Mouse (Mus musculus): ENCODE data around the gene E130114P18Rik. TPM values are rescaled to one million over a fixed set of nuclear protein-coding genes. Genes with fewer than 3 reads are reported as not detected.

Gene E130114P18Rik
- polyA plus RNA-seq, 1 experiment from 2014 or later = 6.3 TPM

GRCm38 (mm10) chr4:97696684-97697615 lies 80.9 kb downstream of the E130114P18Rik start:
- ATAC-seq (ENCODE audit: insufficient number of reproducible peaks, insufficient read depth, low FRiP score, low read depth) = no peak
- 74% methylated on average over 7 of the region's 7 CpGs for WGBS
- Histone ChIP-seq H3K9me3 (ENCODE audit: control insufficient read depth, low read depth, low read length) (no peaks in the 10 kb centered on the region), H3K27ac (ENCODE audit: low read length) (no peak overlapping the region), H3K4me1 (ENCODE audit: control insufficient read depth, insufficient read depth, low read length) (no peaks in the 10 kb centered on the region), H3K4me2 (replicated peaks; ENCODE audit: low read depth, low read length) (no peak overlapping the region), H3K4me3 (ENCODE audit: low read depth, low read length) (no peak overlapping the region), H3K36me3 (ENCODE audit: control insufficient read depth, insufficient read depth, low read length) (no peaks in the 10 kb centered on the region), H3K9ac (replicated peaks; ENCODE audit: low read depth, low read length) (no peak overlapping the region), H3K27me3 (ENCODE audit: control insufficient read depth, insufficient read depth, low read length) (no peaks in the 10 kb centered on the region)

DNA sequence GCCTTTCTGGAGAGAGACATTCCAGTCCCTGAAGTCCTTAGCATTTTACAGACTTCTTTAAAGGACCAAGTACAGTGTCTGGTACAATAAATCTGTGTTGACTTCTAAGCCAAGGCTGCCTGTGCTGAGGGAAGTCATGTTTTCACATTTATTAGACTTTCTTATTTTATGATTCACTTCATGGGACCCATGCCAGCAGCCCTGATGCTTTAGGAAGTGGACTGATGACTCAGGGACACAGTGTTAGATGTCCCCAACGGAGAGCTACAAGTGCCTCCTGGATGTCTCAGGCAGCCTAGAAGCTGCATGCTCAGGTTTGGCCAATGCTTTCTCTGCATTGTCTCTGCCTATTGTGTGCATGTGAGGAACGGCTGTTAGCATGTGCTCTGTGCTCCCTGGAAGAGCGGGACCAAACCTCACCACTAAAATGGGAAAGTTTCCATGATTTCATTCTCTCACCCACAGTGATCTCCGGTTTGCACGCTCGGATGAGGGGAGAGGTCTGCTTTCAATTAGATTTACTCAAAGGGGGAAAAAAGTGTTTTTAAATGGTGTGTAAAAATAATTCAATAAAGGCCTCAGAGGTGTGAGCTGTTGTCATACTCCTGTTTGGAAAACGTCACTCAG lies 82.4 kb downstream of the E130114P18Rik start:
- Histone ChIP-seq H3K4me2 (replicated peaks; ENCODE audit: low read depth, low read length) (no peak overlapping the region), H3K27me3 (ENCODE audit: control insufficient read depth, insufficient read depth, low read length) (no peaks in the 10 kb centered on the region), H3K4me1 (ENCODE audit: control insufficient read depth, insufficient read depth, low read length) (no peaks in the 10 kb centered on the region), H3K27ac (ENCODE audit: low read length) (no peak overlapping the region), H3K9me3 (ENCODE audit: control insufficient read depth, low read depth, low read length) (no peaks in the 10 kb centered on the region), H3K36me3 (ENCODE audit: control insufficient read depth, insufficient read depth, low read length) (no peaks in the 10 kb centered on the region), H3K9ac (replicated peaks; ENCODE audit: low read depth, low read length) (no peak overlapping the region), H3K4me3 (ENCODE audit: low read depth, low read length) (no peak overlapping the region)
- 73% methylated on average over 7 of the region's 7 CpGs for WGBS
- no peak for ATAC-seq (ENCODE audit: insufficient number of reproducible peaks, insufficient read depth, low FRiP score, low read depth)

GRCm38 (mm10) chr4:97693931-97694330 lies 83.9 kb downstream of the E130114P18Rik start:
- no peak overlapping the region for H3K4me2 ChIP-seq (replicated peaks; ENCODE audit: low read depth, low read length)
- no peak overlapping the region for H3K27ac ChIP-seq (ENCODE audit: low read length)
- no peak overlapping the region for H3K9ac ChIP-seq (replicated peaks; ENCODE audit: low read depth, low read length)
- no peaks in the 10 kb centered on the region for H3K36me3 ChIP-seq (ENCODE audit: control insufficient read depth, insufficient read depth, low read length)
- WGBS = 86% methylated on average over 4 of the region's 4 CpGs
- H3K4me1 ChIP-seq (ENCODE audit: control insufficient read depth, insufficient read depth, low read length) = 0 out of 2 replicates have a peak, but pooled peaks cover 8% of the 10 kb centered on the region
- ATAC-seq (ENCODE audit: insufficient number of reproducible peaks, insufficient read depth, low FRiP score, low read depth) = no peak
- H3K4me3 ChIP-seq (ENCODE audit: low read depth, low read length) = no peak overlapping the region
- H3K27me3 ChIP-seq (ENCODE audit: control insufficient read depth, insufficient read depth, low read length) = no peaks in the 10 kb centered on the region
- no peaks in the 10 kb centered on the region for H3K9me3 ChIP-seq (ENCODE audit: control insufficient read depth, low read depth, low read length)

- Histone ChIP-seq H3K9ac (replicated peaks; ENCODE audit: low read depth, low read length) (no peak overlapping the region), H3K27ac (ENCODE audit: low read length) (no peak overlapping the region), H3K4me3 (ENCODE audit: low read depth, low read length) (no peak overlapping the region), H3K9me3 (ENCODE audit: control insufficient read depth, low read depth, low read length) (no peaks in the 10 kb centered on the region), H3K36me3 (ENCODE audit: control insufficient read depth, insufficient read depth, low read length) (no peaks in the 10 kb centered on the region), H3K4me1 (ENCODE audit: control insufficient read depth, insufficient read depth, low read length) (0 out of 2 replicates have a peak, but pooled peaks cover 8% of the 10 kb centered on the region), H3K27me3 (ENCODE audit: control insufficient read depth, insufficient read depth, low read length) (no peaks in the 10 kb centered on the region), H3K4me2 (replicated peaks; ENCODE audit: low read depth, low read length) (no peak overlapping the region)
- WGBS = 88% methylated on average over 4 of the region's 4 CpGs
- ATAC-seq (ENCODE audit: insufficient number of reproducible peaks, insufficient read depth, low FRiP score, low read depth) = no peak
Measured at GRCm38 (mm10) chr4:97693054-97693453, 84.8 kb downstream of the E130114P18Rik start.

DNA sequence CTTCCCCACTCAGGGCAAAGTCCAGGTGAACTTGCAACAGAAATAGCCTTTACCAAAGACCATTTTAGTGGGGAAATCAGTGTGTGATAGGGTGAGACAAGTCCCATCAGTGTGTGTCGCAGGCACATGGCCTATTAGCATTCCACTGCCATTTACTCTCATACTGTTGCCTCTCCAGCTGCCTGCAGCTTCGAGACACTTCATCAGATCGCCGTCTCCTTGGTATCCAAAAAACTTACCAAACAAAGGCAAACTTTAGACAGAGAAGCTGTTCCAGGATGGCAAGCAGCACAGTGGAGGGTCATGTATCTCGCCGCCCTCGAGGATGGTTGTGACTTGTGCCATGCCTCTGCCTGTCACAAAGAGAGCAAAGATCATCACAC lies 87.5 kb downstream of the E130114P18Rik start:
- Histone ChIP-seq H3K27ac (ENCODE audit: low read length) (0 out of 2 replicates have a peak overlapping the region, but pooled peaks have one; percentile 7), H3K4me1 (ENCODE audit: control insufficient read depth, insufficient read depth, low read length) (0 out of 2 replicates have a peak, but pooled peaks cover 8% of the 10 kb centered on the region), H3K9ac (replicated peaks; ENCODE audit: low read depth, low read length) (no peak overlapping the region), H3K4me3 (ENCODE audit: low read depth, low read length) (no peak overlapping the region), H3K9me3 (ENCODE audit: control insufficient read depth, low read depth, low read length) (no peaks in the 10 kb centered on the region), H3K27me3 (ENCODE audit: control insufficient read depth, insufficient read depth, low read length) (no peaks in the 10 kb centered on the region), H3K4me2 (replicated peaks; ENCODE audit: low read depth, low read length) (no peak overlapping the region), H3K36me3 (ENCODE audit: control insufficient read depth, insufficient read depth, low read length) (no peaks in the 10 kb centered on the region)
- ATAC-seq (ENCODE audit: insufficient number of reproducible peaks, insufficient read depth, low FRiP score, low read depth) = no peak
- 70% methylated on average over 7 of the region's 7 CpGs for WGBS

DNA sequence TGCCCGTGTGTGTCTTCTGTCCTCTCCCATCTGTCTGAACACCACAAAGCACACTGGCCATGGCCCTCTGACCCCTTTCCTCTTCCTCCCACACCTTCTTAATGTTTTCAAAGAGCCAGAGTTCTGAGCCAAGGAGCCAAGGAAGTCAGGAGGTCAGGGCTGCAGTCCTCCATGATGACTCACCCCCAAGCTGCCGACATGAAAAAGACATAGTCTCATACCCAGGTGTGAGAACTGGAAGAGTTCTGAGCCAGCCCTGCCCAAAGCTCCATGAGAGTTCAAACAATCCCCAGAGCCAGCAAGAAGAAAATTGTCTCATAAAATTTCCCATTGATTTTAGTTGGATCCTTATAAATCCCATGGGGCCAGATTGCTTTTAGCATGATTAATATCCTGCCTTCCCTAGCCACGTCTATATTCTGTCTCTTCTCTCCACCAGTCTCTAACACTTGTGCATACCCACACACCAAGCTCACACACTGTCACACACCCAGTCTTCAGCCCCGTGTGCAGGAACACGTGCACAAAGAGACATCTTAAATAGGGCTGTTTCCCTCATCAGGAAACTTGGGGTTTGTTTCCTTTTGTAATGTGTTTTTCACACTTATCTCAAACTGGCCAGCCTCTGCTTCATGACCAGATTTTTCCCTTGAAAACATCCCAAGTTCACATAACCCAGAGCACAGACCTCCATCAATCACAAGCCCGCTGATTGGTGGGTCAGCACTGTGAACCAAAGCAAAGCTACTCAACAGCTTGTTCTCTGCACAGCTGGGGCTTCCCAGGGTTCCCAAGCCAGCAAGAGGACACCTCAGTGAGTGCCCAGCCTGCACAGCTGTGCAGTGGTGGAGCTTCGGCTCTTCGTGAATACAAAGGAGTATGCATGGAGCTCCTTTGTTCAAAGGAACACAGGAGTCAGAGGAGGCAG lies 88.2 kb downstream of the E130114P18Rik start:
- no peak overlapping the region for H3K4me2 ChIP-seq (replicated peaks; ENCODE audit: low read depth, low read length)
- no peaks in the 10 kb centered on the region for H3K36me3 ChIP-seq (ENCODE audit: control insufficient read depth, insufficient read depth, low read length)
- H3K27ac ChIP-seq (ENCODE audit: low read length) = 0 out of 2 replicates have a peak overlapping the region, but pooled peaks have one; percentile 7
- 0 out of 2 replicates have a peak, but pooled peaks cover 8% of the 10 kb centered on the region for H3K4me1 ChIP-seq (ENCODE audit: control insufficient read depth, insufficient read depth, low read length)
- no peak overlapping the region for H3K9ac ChIP-seq (replicated peaks; ENCODE audit: low read depth, low read length)
- no peaks in the 10 kb centered on the region for H3K9me3 ChIP-seq (ENCODE audit: control insufficient read depth, low read depth, low read length)
- H3K4me3 ChIP-seq (ENCODE audit: low read depth, low read length) = no peak overlapping the region
- WGBS = 36% methylated on average over 8 of the region's 8 CpGs
- ATAC-seq (ENCODE audit: insufficient number of reproducible peaks, insufficient read depth, low FRiP score, low read depth) = 0 out of 2 replicates have a peak, but pooled peaks have one; percentile 63
- no peaks in the 10 kb centered on the region for H3K27me3 ChIP-seq (ENCODE audit: control insufficient read depth, insufficient read depth, low read length)

DNA sequence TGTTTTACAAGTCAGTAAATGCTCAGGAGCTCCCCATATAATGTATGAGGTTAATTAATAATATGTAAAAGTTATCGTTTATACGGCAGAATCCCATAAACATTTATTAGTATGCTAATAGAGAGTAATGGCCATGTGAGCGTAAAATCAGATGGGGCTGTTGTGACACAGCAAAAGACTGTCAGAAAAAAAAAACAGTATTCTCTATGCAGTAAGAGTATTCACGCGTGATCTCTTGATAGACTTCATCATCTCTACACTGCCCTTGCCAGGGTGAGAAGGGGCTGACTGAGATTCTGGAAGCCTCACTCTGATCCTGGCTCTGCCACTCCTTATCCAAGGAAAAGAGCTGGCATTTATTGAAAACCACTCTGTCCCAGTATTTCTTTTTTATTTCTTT lies 91.9 kb downstream of the E130114P18Rik start:
- Histone ChIP-seq H3K27me3 (ENCODE audit: control insufficient read depth, insufficient read depth, low read length) (no peaks in the 10 kb centered on the region), H3K9me3 (ENCODE audit: control insufficient read depth, low read depth, low read length) (no peaks in the 10 kb centered on the region), H3K4me1 (ENCODE audit: control insufficient read depth, insufficient read depth, low read length) (0 out of 2 replicates have a peak, but pooled peaks cover 8% of the 10 kb centered on the region), H3K4me3 (ENCODE audit: low read depth, low read length) (no peak overlapping the region), H3K27ac (ENCODE audit: low read length) (no peak overlapping the region), H3K36me3 (ENCODE audit: control insufficient read depth, insufficient read depth, low read length) (no peaks in the 10 kb centered on the region), H3K4me2 (replicated peaks; ENCODE audit: low read depth, low read length) (no peak overlapping the region), H3K9ac (replicated peaks; ENCODE audit: low read depth, low read length) (no peak overlapping the region)
- WGBS = 95% methylated on average over 5 of the region's 5 CpGs
- no peak for ATAC-seq (ENCODE audit: insufficient number of reproducible peaks, insufficient read depth, low FRiP score, low read depth)

- Histone ChIP-seq H3K4me3 (ENCODE audit: low read depth, low read length) (no peak overlapping the region), H3K4me1 (ENCODE audit: control insufficient read depth, insufficient read depth, low read length) (0 out of 2 replicates have a peak, but pooled peaks cover 3% of the 10 kb centered on the region), H3K9ac (replicated peaks; ENCODE audit: low read depth, low read length) (no peak overlapping the region), H3K9me3 (ENCODE audit: control insufficient read depth, low read depth, low read length) (no peaks in the 10 kb centered on the region), H3K36me3 (ENCODE audit: control insufficient read depth, insufficient read depth, low read length) (no peaks in the 10 kb centered on the region), H3K27ac (ENCODE audit: low read length) (no peak overlapping the region), H3K27me3 (ENCODE audit: control insufficient read depth, insufficient read depth, low read length) (no peaks in the 10 kb centered on the region), H3K4me2 (replicated peaks; ENCODE audit: low read depth, low read length) (no peak overlapping the region)
- ATAC-seq (ENCODE audit: insufficient number of reproducible peaks, insufficient read depth, low FRiP score, low read depth) = no peak
- WGBS = 43% methylated on average over 2 of the region's 2 CpGs
Measured at GRCm38 (mm10) chr4:97676579-97676937, 101.3 kb downstream of the E130114P18Rik start.
